Mouse (Mus musculus) gastrocnemius, postnatal 10 days (tissue): ENCODE results near the gene Taar7a. TPM values are rescaled to one million over a fixed set of nuclear protein-coding genes. Genes with fewer than 3 reads are reported as not detected.

Source experiments
- DNase-seq: peaks from one replicate; pipeline ENCODE4 v3.0.0; 2021; ENCODE audit warnings: mixed read lengths
- long read RNA-seq, 2 experiments: library from polyadenylated mRNA; stranded (forward); transcript quantifications; one replicate each; pipeline ENCODE4 v2.0.0; 2021
- total RNA-seq, 2 experiments: library from RNA; stranded (reverse); gene quantifications; 2 replicates each; pipeline ENCODE4 v1.2.3; 2021

The Taar7a gene
- total RNA-seq = not detected
- long read RNA-seq, experiment 1 = 0 reads
- long read RNA-seq, experiment 2 = 0 reads

DNA sequence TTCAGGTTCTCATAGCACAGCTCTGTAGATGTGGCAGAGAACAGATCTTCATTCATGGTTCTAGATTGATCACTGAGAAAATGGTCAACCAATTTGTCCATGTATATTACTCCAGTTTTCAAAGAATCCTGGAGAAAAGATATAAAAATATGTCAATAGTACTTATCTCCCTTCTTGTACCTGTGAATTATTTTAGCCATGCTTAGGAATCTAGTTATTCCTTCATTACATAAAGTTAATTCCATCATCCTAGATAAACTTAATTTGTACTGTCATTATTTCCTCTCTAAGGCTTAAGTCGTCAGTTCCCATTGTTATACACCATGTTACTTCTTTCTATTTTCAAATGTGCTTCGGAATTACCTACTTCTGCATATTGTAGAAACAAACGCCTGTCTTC lies at the start of gene Taar7a:
Gene Taar7a, minus strand, starts transcription at position 101 of the 400 bp plus-strand sequence.
- no peak for DNase-seq

DNA sequence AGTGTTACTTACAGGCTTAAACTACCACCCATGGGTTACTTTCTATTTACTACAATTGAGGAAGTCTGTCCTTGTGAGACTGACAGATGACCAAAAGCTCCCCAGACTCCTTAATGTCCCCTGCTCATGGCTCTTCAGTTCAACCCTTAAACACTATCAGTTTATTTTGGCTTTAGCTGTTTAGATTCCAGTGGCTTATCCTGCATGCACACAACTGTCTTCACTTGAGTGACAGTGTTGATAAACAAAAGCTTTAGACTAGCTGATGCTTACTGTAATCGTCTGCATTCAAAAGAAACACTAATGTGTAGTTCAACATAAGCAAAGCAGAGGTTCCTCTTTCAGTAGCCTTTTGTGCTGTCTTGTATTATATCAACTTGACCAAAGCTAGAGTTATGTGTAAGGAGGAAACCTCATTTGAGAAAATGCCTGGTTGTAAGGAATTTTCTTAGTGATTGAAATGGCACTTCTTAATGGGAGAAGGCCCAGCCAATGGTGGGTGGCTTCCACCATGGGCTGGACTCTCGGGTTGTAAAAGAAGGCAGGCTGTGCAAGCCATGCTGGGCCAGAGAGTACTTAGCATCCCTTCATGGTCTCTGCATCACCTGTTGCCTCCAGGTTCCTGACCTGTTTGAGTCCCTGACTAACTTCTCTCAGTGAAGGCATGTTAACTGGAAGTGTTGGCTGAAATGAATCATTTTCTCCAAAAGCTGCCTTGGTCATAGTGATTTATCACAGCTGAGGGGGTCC lies 47.0 kb upstream of the Taar7a start:
- no peak for DNase-seq

DNA sequence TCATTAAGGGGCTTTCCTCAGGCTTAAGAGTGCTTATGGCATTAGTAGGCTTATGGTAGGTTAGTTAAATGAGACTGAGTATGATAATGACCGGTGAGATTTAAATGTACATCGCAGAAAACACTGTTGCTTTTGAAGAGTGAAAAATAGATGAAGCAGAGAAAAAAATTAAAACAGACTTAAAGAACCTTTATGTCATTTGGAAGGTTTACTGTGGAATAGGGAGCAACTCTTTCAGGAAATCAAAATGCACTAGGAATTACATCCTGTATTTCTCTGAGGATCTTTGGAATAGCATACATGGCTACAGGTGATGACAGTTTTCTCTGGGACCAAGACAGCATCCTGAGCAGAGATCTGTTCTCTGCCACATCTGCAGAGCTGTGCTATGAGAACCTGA lies 44.0 kb upstream of the Taar7a start, which contains the start of gene Taar7e:
Gene Taar7e, plus strand, starts transcription at position 301 of the 400 bp plus-strand sequence.
- no peak for DNase-seq

DNA sequence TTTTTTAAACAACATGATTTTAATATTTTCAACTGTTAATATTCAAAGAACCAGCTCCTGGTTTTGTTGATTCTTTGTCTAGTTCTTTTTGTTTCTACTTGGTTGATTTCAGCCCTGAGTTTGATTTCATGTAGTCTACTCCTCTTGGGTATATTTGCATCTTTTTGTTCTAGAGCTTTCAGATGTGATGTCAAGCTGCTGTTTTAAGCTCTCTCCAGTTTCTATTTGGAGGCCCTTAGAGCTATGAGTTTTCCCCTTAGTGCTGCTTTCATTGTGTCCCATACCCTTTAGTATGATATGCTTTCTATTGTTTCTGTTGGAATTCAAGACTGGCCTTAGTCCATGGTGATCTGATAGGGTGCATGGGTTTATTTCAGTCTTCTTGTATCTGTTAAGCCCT lies 38.1 kb upstream of the Taar7a start:
- DNase-seq = no peak

DNA sequence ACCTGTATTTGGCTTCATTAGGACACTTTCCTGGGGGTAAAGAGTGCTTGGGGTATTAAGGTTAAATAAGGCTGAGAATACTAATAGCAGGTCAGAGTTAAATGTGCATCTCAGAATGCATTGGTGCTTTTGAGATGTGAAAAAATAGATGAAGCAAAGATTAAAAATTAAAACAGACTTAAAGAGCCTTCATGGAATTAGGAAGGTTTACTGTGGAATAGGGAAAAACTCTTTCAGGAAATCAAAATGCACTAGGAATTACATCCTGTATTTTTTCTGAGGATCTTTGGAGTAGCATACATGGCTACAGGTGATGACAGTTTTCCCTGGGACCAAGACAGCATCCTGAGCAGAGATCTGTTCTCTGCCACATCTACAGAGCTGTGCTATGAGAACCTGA lies 33.6 kb upstream of the Taar7a start, which contains the start of gene Taar7d:
Gene Taar7d, plus strand, starts transcription at position 301 of the 400 bp plus-strand sequence.
- no peak for DNase-seq

DNA sequence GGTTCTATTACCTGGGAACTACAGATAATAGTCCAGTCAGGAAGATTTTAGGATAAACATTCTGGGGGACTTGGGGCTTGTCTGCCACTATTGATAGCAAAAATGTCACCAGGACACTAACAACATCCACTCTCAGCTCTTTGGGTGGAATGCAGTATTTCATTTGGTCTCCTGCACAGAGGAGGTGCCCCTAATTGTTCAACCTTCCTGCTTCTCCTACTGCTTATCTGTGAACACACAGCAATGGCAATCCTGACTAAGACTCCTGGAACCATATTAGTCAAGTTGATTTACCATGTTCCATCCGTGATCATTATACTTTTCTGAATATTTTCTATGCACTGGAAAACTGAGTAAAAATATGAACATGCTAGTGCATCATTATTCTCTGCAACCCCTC lies 14.9 kb upstream of the Taar7a start:
- no peak for DNase-seq

DNA sequence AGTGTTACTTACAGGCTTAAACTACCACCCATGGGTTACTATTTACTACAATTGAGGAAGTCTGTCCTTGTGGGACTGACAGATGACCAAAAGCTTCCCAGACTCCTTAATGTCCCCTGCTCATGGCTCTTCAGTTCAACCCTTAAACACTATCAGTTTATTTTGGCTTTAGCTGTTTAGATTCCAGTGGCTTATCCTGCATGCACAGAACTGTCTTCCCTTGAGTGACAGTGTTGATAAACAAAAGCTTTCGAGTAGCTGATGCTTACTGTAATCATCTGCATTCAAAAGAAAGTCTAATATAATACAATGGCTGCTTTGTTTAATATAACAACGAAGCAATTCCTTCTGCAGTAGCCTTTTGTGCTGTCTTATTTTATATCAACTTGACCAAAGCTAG lies 13.8 kb upstream of the Taar7a start:
- DNase-seq = no peak

DNA sequence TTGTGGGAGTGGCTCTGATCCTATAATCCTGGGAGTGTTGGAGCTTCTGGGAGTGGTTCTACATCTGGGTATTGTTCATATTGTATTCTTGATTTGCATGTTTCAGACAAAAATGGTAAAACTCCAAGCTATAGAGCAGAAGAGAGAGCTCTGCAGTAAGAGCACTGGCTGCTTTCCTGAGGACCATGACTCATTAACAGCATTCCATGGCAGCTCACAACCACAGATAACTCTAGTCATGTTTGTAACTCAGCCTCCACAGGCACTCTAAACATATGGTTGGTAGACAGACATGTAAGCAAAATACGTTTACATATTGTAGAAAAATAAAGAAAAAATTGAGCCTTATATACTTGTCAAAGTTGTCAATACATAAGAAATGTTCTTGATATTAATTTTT lies 13.2 kb upstream of the Taar7a start:
- DNase-seq = no peak

DNA sequence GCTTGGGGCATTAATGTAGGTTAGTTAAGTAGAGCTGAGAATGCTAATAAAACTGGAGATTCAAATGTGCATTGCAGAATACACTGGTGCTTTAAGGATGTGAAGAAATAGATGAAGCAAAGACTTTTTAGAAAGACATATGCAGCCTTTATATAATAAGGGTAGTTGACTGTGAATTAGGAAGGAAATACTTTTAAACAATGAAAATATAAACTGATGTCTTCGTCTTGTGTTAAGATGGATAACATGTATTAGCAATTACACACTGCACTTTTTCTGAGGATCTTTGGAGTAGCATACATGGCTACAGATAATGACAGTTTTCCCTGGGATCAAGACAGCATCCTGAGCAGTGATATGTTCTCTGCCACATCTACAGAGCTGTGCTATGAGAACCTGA lies 6.4 kb upstream of the Taar7a start, which contains the start of gene Taar7b:
Gene Taar7b, plus strand, starts transcription at position 301 of the 400 bp plus-strand sequence.
- DNase-seq = no peak

DNA sequence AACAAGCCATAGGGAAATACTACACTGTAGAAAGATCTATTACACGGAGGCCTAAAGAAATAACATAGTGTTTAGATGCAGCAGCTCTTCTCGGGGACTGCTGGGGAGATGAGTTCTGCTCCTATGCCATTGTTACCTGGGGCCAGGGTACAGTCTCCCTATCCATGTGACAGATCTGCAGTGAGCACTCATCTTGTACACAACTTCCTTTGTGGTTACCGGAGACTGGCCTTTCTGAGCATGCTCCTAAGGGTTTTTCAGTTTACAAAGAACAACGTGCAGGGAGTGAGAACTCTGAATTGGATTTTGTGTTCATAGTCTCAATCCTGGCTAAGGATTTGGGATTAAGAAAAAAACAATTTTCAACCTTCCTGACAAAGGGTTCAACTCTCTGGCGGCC lies 6.9 kb downstream of the Taar7a start:
- DNase-seq = no peak

DNA sequence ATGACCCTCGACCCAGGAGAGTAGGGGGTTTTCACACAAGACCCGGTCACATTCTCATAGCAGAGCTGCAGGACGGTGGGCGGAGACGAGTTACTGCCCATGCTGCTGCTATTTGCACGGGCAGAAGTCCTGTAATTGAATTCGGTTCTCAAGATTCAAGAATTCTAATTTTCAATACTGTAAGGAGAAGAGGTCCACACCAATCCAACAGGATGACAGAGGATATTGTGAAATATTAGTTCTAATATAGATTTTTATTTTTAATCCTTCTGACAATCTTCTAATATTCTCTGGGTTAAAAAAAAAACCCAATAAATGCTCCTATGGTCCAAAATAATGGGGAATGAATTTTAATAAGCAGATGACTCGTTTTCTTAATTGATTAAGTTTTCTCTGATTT lies 7.7 kb downstream of the Taar7a start, which contains the start of gene Taar6:
Gene Taar6, minus strand, starts transcription at position 101 of the 400 bp plus-strand sequence.
- no peak for DNase-seq

DNA sequence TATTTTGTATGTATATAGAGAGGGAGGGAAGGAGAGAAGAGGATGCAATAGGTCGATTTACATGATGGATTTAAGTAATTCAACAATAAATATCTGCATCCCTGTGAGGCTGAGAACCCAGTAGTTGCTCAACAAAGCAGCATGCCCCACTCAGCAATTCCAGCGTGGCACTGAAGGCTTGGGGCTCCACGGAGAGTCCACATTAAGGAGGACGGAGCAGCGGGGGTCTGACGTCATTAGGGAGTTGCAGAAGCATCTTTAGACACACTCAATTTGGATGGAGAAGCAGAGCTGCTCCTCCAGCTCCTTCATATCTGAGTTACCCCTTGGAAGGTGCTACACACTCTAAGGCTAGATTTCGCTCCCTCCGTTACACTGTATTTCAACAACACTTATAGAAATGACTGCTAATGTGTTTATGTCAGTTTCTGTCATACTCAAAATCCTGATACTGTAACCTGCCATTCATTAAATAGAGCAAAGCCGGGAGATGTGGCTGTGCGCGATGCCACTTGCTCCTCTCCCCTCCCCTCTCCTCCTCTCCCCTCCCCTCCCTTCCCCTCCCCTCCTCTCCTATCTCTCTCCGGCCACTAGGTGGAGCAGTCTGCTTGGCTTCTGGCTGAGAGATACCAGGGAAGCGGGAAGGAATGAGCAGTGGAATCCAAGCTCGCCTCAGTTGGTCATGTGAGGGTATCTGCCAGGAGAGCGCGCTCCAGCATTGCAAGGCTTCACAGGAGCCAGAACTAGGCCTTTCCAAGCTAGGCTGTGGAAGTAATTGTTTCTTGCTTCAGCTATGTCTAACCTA lies 14.2 kb downstream of the Taar7a start:
- DNase-seq = peak; percentile 65

DNA sequence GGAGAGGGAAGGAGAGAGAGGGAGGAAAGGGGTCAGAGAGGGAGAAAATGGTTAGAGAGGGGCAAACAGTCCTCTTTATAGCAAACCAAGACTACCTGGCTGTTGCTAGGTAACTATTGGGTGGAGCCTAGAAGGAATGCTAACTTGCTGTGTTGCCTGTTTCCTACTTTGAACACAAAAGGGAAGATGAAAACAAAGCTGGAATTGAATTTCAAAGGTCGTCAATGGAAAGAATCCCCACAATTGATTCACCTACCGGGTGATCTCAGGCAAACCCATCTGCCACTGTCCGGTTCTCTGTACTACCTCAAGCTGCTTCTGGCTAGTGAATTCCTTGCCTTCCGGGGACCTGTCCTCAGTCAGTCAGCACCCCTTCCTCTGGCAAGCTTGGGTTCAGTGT lies 15.3 kb downstream of the Taar7a start:
- DNase-seq = no peak

DNA sequence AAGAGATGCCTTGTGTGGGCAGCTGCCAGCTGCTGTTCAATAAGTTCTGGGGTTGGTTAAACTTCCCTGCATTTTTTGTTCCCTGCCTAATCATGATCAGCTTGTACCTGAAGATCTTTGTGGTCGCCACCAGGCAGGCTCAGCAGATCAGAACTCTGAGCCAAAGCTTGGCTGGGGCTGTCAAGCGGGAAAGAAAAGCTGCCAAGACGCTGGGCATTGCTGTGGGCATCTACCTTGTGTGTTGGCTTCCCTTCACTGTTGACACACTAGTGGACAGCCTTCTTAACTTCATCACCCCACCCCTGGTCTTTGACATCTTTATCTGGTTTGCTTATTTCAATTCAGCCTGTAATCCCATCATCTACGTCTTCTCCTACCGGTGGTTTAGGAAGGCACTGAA lies 22.0 kb downstream of the Taar7a start:
- no peak for DNase-seq

DNA sequence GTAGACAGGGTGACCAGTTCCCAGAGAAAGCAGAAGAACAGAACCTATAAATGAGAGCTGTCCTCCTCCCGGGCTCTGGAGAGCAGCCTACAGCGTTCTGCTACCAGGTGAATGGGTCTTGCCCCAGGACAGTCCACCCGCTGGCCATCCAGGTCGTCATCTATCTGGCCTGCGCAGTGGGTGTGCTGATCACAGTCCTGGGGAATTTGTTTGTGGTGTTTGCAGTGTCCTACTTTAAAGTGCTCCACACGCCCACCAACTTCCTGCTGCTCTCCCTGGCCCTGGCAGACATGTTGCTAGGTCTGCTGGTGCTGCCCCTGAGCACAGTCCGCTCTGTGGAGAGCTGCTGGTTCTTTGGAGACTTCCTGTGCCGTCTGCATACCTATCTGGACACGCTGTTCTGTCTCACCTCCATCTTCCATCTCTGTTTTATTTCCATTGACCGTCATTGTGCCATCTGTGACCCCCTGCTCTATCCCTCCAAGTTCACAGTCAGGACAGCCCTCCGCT lies 22.6 kb downstream of the Taar7a start, which contains the start of gene Taar5:
Gene Taar5, plus strand, starts transcription at position 51 of the 510 bp plus-strand sequence.
- DNase-seq = no peak

DNA sequence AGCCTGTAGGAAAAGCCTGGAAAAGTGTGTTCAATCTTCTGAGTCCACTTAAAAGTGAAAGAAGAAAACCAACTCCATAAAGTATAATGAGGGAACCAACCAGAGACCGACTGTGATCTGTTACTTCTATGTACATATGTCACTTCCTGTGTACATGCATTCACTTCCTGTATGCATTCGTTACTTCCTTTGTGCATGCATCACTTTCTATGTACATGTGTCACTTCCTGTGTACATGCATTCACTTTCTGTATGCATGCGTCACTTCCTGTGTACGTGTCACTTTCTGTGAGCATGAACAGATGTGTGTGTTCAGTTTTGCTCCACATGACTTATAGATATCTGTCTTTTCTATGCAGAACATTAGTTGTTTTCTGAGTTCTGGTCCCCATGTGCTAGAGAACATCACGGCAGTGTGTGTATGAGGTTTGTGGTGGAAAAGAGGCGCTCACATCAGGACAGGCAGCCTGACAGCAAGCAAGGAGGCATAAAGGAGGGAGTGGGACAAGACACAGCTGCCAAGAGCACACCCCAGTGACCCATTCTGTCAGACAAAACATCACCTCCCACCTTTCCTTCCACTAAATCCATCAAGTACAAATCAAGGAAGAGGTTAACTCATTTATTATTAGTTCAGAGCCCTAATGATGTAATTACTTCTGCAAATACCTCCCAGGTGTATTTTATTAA lies 28.2 kb downstream of the Taar7a start:
- DNase-seq = no peak

DNA sequence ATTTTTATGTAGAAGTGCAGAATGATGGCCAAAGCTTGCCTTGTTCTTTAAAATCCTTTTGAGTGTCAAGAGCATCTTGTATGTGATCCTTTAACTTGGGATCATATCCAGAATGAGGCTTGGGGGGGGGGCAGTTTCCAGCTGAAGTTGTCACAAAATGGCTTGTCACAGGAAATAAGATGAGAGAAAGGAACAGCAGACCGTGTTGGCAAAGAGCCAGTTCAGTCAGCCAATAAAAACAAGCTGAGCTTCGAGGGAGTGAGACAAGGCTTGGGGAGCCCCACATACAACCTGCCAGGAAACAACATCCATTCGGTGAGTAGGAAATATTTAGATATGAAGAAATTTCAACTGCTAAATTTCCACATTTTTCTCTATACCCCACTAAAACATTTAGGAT lies 29.8 kb downstream of the Taar7a start:
- DNase-seq = no peak

DNA sequence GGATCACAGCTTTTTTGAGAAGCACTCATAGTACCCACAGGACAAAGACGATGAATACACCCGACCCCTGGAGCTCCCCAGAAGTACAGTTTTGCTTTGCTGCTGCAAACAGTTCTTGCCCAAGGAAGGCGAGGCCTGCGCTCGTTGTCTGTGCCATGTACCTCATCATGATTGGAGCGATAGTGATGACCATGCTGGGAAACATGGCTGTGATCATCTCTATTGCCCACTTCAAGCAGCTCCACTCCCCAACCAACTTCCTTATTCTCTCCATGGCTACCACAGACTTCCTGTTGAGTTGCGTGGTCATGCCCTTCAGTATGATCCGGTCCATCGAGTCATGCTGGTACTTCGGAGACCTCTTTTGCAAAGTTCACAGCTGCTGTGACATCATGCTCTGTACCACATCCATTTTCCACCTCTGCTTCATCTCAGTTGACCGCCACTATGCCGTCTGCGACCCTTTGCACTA lies 32.8 kb downstream of the Taar7a start, which contains the start of gene Taar4:
Gene Taar4, plus strand, starts transcription at position 51 of the 472 bp plus-strand sequence.
- no peak for DNase-seq

DNA sequence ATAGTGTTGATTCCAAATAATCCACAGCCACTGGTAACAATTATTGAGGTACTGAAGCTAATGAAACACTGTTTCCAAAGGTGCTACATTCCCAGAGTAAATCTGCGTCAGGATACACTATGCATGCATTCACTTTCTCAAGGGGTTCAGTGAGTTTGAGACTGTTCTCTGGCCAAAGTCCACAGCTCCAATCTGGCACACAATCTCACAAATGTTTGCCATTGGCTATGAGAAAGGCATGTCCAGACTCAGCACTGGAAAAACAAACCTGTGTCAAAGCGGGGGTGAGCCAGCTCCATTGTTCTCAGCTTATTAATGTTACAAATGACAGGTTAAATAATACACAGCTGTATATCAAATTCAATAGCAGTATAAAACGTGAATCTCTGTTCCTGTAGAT lies 34.2 kb downstream of the Taar7a start:
- DNase-seq = no peak

DNA sequence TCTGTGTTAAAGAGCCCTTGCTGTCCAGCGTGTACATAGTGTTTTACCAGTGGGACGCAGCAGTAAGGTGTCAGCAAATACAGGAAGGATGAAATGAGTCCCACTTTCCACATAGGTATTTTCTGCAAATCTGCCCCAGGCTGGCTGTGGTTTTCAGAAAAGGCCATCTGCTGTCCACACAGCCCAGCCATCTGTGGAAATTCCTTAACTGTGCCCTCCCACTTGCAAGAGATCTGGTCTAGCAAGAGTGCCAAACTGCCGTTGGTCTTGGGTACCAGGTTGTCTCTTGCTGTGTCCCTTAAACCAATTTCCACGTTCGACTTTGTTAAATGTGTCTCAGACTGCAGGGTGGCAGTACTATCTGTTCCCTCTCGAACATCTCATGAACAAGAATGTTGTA lies 41.6 kb downstream of the Taar7a start:
- DNase-seq = no peak

DNA sequence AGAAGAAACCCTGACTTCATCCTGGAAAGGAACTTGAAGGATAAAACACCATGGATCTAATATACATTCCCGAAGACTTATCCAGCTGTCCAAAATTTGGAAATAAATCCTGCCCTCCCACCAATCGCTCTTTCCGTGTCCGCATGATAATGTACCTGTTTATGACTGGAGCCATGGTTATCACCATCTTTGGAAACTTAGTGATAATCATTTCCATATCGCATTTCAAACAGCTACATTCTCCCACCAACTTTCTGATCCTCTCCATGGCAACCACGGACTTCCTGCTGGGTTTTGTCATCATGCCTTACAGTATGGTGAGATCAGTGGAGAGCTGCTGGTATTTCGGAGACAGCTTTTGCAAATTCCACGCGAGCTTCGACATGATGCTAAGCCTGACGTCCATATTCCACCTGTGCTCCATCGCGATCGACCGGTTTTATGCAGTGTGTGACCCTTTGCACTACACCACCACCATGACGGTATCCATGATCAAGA lies 43.7 kb downstream of the Taar7a start, which contains the start of gene Taar3:
Gene Taar3, plus strand, starts transcription at position 51 of the 498 bp plus-strand sequence.
- no peak for DNase-seq

DNA sequence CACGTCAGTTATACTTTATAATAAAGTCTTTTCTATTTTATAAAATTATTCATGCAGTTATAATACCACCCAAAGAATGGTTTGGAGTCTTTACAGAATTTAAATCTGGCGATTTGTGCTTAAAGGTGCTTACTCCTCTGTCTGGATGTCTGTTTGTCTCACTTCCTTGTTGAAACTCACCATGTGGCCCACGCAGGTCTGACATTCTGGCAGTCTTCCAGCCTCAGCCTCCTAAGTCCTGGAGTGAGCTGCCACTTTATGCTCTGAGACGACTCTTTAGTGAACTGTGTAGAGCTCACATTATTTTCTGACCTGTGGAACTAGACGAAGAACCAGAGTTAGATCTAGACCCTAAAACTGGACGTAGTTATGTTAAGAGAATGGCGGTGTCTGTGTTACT lies 45.3 kb downstream of the Taar7a start:
- no peak for DNase-seq
